ENCODE assay signal across 16 mouse cellular contexts in the genomic region with DNA sequence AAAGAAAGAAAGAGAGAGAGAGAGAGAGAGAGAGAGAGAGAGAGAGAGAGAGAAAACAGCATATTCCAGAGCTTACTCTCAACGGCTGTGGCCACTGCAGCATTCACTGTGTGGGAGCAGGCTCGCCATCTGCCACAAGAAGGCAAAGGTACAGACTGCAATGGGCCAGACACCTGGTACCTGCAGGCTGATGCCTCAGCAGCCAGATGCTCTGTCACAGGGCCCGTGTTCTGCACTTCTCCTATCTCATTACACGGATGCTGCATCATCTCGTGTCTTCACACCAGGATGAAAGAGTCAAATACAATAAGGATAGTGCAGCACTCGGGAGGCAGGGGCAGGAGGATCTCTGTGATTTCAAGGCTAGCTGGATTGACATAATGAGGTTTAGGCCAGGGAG.
"Had no signal": no experiment of that assay in that cellular context is flagged by ENCODE, and none has a peak within 500 bp of the region (broad histone marks: within the 10 kb centered on the region; RNA-seq: fewer than 3 reads in every experiment).

No protein-coding gene starts in this region.

- DNase-seq: kidney, adult 8-10 months; kidney, postnatal 25 days; lung, embryonic 14.5 days; lung, postnatal 10 days; lung, postnatal 4 days; right cerebral cortex, adult 18-20 months; right cerebral cortex, postnatal 25 days; thymus, adult 18-20 months; thymus, postnatal 14 days had no signal

- H3K4me1 ChIP-seq: liver, embryonic 12.5 days had no signal

- H3K27me3 ChIP-seq: limb, embryonic 15.5 days; liver, embryonic 12.5 days; midbrain, embryonic 12.5 days; neural tube, embryonic 15.5 days had no signal

- ATAC-seq: liver, embryonic 12.5 days; midbrain, embryonic 16.5 days had no signal

- H3K36me3 ChIP-seq: limb, embryonic 15.5 days; liver, embryonic 12.5 days; midbrain, embryonic 12.5 days; neural tube, embryonic 15.5 days had no signal

- H3K9me3 ChIP-seq: limb, embryonic 15.5 days; liver, embryonic 12.5 days; midbrain, embryonic 12.5 days; neural tube, embryonic 15.5 days had no signal

- H3K4me3 ChIP-seq: left cerebral cortex, adult 2 months; limb, embryonic 15.5 days; liver, embryonic 12.5 days; midbrain, embryonic 12.5 days; myocyte; neural tube, embryonic 15.5 days had no signal
